Mouse (Mus musculus): ENCODE data around the gene Rps15. TPM values are rescaled to one million over a fixed set of nuclear protein-coding genes. Genes with fewer than 3 reads are reported as not detected.

Rps15 gene
- total RNA-seq, 2 experiments from 2014 or later, result 727 to 762 TPM

GRCm38 (mm10) chr10:80285222-80286070 is 6.8 kb upstream of the Rps15 start:
- no peak for DNase-seq (ENCODE audit: low spot score in 2 of 2)

GRCm38 (mm10) chr10:80288097-80288496 is 4.2 kb upstream of the Rps15 start:
- no peak for DNase-seq (ENCODE audit: low spot score in 2 of 2)

- no peak for DNase-seq (ENCODE audit: low spot score in 2 of 2)
Measured at GRCm38 (mm10) chr10:80288657-80289056, 3.6 kb upstream of the Rps15 start.

DNA sequence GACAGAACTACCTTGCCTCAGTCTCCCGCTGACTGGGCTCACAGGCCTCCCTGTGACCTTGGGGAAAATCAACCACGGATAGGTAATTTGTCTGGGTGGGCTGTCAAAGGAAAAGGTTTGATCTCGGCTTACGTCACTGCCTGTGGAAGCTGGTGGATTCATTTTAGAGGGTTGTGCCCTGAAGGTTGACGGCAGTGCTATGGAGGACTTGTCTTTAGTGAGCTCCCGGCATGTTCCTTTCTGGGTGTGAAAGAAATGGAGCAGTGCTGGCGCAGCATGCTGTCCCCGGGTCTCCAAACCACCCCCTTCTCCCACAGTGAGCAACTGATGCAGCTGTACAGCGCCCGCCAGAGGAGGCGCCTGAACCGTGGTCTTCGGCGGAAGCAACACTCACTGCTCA is 1.1 kb downstream of the Rps15 start:
- no peak for DNase-seq (ENCODE audit: low spot score in 2 of 2)

DNA sequence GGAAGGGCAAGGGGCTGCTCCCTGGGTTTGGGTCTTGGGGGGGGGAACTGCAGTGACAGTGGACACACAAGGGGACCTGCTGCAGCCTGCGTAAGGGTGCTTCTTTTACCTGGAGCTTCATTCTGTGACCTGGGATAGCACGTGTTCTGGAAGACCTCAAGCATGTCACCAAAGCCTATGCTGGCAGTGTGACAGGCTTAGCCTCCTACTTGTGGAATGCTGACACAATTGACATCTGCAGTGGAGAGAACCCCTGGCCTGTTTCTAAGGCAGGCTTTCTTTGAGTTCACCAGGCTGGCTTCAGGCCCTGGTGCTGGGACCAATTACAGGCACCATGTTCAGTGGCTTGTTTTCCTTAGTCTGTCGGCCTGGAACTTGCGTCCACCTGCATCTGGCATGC is 2.1 kb downstream of the Rps15 start:
- DNase-seq (ENCODE audit: low spot score in 2 of 2), result no peak

- DNase-seq (ENCODE audit: low spot score in 2 of 2), result no peak
Measured at GRCm38 (mm10) chr10:80294788-80295303, 2.6 kb downstream of the Rps15 start.

- peak; percentile 79 to 84 for DNase-seq (ENCODE audit: low spot score in 2 of 2)
Measured at GRCm38 (mm10) chr10:80295618-80296425, 3.6 kb downstream of the Rps15 start, which contains the start of gene Apc2. Gene Apc2, plus strand, starts transcription at chr10:80295977.

GRCm38 (mm10) chr10:80296824-80297223 is 4.6 kb downstream of the Rps15 start:
- DNase-seq (ENCODE audit: low spot score in 2 of 2), result no peak

DNA sequence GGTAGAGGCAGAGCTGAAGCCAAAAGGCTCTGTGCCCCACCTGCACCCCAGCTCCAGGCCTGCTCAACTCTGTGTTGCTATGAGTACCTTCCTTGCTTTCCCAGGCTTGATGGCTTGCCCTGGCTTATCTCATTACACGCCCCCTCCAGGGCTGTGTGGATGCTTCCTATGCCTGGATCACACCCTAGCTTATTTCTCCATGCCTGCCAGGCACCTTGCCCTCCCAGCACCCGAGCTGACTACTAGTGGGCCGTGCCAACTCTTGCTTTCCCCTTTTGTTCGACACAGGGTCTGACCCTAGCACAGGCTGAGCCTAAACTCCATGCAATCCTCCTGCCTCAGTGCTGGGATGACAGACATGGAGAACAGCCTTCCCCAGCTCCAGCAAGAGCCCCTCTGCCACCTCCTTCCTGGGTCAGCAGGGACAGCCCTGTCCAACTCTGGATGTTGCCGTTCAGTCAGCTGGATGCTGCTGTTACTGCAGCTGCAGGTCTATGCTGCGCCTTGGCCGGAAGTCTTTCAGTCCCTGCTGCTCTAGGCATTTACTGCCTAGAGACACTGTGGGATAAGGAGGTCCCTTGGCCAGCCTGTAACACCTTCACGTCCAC is 5.4 kb downstream of the Rps15 start:
- no peak for DNase-seq (ENCODE audit: low spot score in 2 of 2)

GRCm38 (mm10) chr10:80298571-80299281 is 6.5 kb downstream of the Rps15 start:
- peak; percentile 91 to 95 for DNase-seq (ENCODE audit: low spot score in 2 of 2)

DNA sequence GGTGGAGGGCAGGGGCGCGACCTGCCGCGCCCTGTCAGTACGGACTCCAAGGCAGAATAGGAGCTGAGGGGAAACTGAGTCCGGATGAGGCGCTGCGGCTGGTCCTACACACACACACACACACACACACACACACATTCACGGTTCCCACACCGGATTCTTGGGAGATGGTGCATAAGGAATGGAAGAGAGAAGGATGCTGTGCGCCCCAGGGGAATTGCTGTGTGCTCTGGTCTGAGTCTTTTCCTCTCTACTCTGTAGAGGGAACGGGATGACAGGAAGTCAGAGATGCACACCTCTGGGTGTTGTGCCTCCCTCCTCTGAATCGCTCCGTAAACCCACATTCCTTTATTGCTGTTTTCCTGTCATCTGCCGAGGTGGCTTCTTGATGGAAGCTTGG is 7.0 kb downstream of the Rps15 start:
- DNase-seq (ENCODE audit: low spot score in 2 of 2), result no peak

DNA sequence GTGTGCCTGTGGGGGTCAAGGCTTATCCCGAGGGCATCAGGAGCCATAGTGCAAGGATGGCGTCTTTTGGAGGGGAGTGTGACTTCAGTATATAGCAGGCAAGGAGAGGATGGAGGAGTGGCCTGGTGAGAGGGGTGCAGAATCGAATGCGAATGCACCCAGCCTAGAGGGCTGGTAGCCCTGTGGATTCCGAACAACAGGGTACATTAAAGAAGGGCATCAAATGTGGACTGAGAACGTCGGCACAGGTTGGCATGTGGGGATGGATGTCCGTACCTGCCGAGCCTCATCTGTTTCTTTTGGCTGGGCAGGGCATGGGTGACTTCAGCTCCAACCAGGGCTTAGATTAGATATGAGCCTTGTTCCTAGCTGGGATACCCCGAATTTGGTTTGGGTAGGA is 7.6 kb downstream of the Rps15 start:
- DNase-seq (ENCODE audit: low spot score in 2 of 2), result no peak

GRCm38 (mm10) chr10:80300672-80301181 is 8.5 kb downstream of the Rps15 start:
- peak in 1 of 2 experiments; percentile 71 for DNase-seq (ENCODE audit: low spot score in 2 of 2)

DNA sequence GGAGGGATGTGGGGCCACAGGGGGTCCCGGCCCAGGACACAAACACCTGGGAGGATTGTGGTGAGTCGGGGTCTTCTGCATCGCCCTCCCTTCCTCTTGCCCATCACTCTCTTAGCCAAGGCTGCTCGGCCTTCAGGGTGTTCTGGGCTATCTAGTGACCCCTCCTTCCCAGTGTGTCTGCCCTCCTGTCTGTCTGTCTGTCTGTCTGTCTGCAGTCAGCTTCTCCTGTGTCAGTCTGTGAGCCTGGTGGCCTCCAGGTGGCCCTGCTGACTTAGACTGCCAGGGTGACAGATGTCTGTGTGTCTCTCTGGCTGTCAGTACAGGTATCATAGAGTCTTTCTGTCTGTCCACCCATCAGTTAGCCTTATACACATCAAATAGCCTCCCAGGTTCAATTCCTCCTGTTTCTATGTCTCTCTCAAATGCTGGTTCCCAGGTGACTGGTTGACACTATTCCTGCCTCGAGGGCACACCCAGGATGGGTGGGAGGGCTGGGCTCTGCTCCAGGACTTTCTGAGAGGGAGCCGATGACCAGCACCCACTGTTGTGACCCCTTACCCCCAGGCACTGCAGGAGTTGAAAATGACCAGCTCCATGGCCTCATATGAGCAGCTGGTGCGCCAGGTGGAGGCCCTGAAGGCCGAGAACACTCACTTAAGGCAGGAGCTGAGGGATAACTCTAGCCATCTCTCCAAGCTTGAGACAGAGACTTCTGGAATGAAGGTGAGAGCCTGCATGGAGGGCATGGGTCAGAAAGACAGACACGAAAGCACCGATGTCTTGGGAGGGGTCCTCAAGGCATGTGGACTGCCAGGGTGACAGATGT is 9.2 kb downstream of the Rps15 start:
- no peak for DNase-seq (ENCODE audit: low spot score in 2 of 2)

DNA sequence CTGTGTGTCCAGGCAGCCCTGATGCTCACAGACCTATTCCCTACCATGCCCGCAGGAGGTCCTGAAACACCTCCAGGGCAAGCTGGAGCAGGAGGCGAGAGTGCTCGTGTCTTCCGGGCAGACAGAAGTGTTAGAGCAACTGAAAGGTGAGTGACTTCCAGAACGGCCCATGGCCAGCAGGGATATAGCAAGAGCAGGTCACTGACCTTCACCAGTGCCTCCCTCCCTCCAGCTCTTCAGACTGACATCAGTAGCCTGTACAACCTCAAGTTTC is 9.8 kb downstream of the Rps15 start:
- DNase-seq (ENCODE audit: low spot score in 2 of 2), result no peak

- DNase-seq (ENCODE audit: low spot score in 2 of 2), result peak; percentile 71 to 88
Measured at GRCm38 (mm10) chr10:80302471-80302881, 10.2 kb downstream of the Rps15 start.

DNA sequence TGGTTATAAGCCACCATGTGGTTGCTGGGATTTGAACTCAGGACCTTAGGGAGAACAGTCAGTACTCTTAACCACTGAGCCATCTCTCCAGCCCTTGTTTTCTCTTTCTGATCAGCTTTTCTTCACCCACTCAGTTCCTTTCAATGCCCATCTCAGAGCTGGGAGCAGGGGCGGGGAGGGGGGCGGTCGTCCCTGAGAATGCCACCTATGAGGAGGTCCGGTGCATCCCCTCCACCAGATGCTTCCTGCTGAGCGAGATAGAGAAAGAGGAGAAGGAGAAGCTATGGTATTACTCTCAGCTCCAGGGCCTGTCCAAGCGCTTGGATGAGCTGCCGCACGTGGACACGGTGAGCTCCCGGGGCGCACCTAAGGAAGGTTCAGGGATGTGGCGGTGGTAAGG is 12.2 kb downstream of the Rps15 start:
- DNase-seq (ENCODE audit: low spot score in 2 of 2), result no peak

DNA sequence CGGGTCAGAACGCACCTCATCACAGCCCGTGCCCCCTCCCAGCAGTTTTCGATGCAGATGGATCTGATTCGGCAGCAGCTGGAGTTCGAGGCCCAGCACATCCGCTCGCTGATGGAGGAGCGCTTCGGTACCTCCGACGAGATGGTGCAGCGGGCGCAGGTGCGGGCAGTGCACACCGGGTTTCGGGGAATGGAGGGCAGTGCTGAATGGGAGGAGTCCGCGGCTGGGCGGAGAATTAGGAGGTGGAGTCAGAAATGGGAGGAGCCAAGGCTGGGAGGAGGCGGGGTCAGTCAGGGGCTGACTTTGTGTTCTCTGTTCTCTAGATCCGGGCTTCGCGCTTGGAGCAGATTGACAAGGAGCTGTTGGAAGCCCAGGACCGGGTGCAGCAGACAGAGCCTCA is 12.6 kb downstream of the Rps15 start:
- no peak for DNase-seq (ENCODE audit: low spot score in 2 of 2)

DNA sequence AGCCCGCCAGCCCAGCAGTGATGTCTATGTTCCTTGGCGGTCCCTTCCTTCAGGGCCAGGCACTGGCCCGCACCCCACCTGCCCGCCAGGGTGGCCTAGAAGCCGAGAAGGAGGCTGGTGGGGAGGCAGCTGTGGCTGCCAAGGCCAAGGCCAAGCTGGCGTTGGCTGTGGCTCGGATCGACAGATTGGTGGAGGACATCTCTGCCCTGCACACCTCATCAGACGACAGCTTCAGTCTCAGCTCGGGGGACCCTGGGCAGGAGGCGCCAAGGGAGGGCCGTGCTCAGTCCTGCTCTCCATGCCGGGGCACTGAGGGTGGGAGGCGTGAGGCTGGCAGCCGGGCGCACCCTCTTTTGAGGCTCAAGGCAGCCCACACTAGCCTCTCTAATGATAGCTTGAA is 19.3 kb downstream of the Rps15 start:
- no peak for DNase-seq (ENCODE audit: low spot score in 2 of 2)
